Comparison of ENCODE assay signal across 9 mouse cellular contexts in the genomic region with DNA sequence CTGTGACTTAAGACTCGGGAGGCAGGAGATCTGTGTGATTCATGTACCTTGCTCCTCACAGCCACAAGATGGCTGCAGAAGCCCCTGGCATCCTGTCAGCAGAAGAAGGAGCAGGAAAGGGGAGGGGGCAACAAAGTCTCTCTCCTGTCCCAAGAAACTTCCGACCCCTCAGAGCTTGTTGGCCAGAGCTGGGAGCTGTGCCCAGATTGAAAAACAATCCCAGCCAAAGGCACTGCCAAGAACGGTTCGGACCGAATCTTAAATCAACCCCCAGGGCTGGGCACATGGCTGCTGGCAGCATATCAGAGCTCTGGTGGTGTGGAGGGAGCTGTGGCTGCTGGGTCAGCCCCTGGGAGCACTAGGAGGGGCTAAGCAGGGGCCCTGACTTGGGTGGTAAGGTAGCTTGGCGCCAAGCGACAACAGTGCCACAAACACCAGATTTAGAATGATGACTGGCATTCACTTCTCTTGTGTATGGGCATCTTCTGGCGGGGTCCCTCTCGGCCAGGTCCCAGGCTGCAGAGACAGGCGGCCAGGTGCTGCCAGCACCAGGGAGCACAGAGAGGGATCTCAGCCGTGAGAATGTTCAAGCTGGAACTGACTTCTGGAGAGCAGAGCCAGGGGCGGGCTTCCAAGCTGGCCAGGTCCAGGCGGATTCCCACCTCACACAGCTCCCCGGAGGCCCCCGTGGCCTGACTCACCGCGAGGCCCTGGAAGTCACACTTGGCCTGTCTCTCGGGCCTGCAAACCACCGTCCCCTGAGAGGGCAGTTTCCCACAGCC. TPM values are rescaled to one million over a fixed set of nuclear protein-coding genes. Genes with fewer than 3 reads are reported as not detected.
A peak's percentile ranks its signal among the peaks of the same experiment; 100 is the strongest.
DNase-seq lines count a peak whose midpoint lies in the region; ATAC-seq and TF ChIP-seq lines count a peak whose summit lies in the region.
"Had no signal": no experiment of that assay in that cellular context is flagged by ENCODE, and none has a peak within 500 bp of the region (broad histone marks: within the 10 kb centered on the region; RNA-seq: fewer than 3 reads in every experiment).

No protein-coding gene starts in this region.

- 0 out of 2 replicates have a peak, but pooled peaks have one; percentile 14 for ATAC-seq in kidney, postnatal 0 days (replicated peaks; ENCODE audit: low FRiP score, low read depth)
- no peak for ATAC-seq in kidney, embryonic 16.5 days (ENCODE audit: low FRiP score, low TSS enrichment)
- 0 out of 2 replicates have a peak, but pooled peaks have one; percentile 26 for ATAC-seq in heart, embryonic 16.5 days (replicated peaks; ENCODE audit: extremely low read depth, insufficient read depth, low FRiP score)

- no peaks in the 10 kb centered on the region for H3K4me1 ChIP-seq in kidney, postnatal 0 days (replicated peaks; ENCODE audit: insufficient read depth, low read length)
- H3K4me1 ChIP-seq in kidney, embryonic 16.5 days (ENCODE audit: insufficient read depth, low read length), result no peaks in the 10 kb centered on the region
- H3K4me1 ChIP-seq in heart, embryonic 16.5 days (ENCODE audit: control insufficient read depth, insufficient read depth, low read length), result peaks cover 12% of the 10 kb centered on the region
- H3K4me1 ChIP-seq: neural tube, embryonic 12.5 days had no signal

- WGBS in kidney, postnatal 0 days, result 54% methylated on average over 19 of the region's 19 CpGs
- 68% methylated on average over 19 of the region's 19 CpGs for WGBS in kidney, embryonic 16.5 days
- WGBS in heart, embryonic 16.5 days, result 48% methylated on average over 19 of the region's 19 CpGs

- H3K9me3 ChIP-seq in kidney, postnatal 0 days (replicated peaks; ENCODE audit: low read length), result no peaks in the 10 kb centered on the region
- H3K9me3 ChIP-seq in kidney, embryonic 16.5 days (ENCODE audit: low read length), result no peaks in the 10 kb centered on the region
- no peaks in the 10 kb centered on the region for H3K9me3 ChIP-seq in heart, embryonic 16.5 days (replicated peaks; ENCODE audit: control insufficient read depth, low read length)
- H3K9me3 ChIP-seq: neural tube, embryonic 12.5 days had no signal

- H3K4me2 ChIP-seq in kidney, postnatal 0 days (ENCODE audit: low read length), result no peak overlapping the region
- H3K4me2 ChIP-seq in kidney, embryonic 16.5 days (replicated peaks; ENCODE audit: low read depth, low read length), result no peak overlapping the region
- no peak overlapping the region for H3K4me2 ChIP-seq in heart, embryonic 16.5 days (ENCODE audit: low read depth, low read length)
- H3K4me2 ChIP-seq: neural tube, embryonic 12.5 days had no signal

- H3K27me3 ChIP-seq in kidney, postnatal 0 days (ENCODE audit: insufficient read depth, low read length), result no peaks in the 10 kb centered on the region
- H3K27me3 ChIP-seq in kidney, embryonic 16.5 days (ENCODE audit: insufficient read depth, low read length), result no peaks in the 10 kb centered on the region
- no peaks in the 10 kb centered on the region for H3K27me3 ChIP-seq in heart, embryonic 16.5 days (ENCODE audit: control insufficient read depth, insufficient read depth, low read length)

- H3K27ac ChIP-seq in kidney, postnatal 0 days, result no peak overlapping the region
- H3K27ac ChIP-seq in kidney, embryonic 16.5 days (ENCODE audit: low read length), result no peak overlapping the region
- H3K27ac ChIP-seq in heart, embryonic 16.5 days (ENCODE audit: low read length), result peak overlapping the region; percentile 4; the same call in 1 of the 2 replicates
- H3K27ac ChIP-seq: neural tube, embryonic 12.5 days had no signal

- peaks cover 28% of the 10 kb centered on the region for H3K36me3 ChIP-seq in kidney, postnatal 0 days (ENCODE audit: insufficient read depth, low read length)
- peaks cover 30% of the 10 kb centered on the region for H3K36me3 ChIP-seq in kidney, embryonic 16.5 days (ENCODE audit: insufficient read depth, low read length)
- H3K36me3 ChIP-seq in heart, embryonic 16.5 days (ENCODE audit: control insufficient read depth, insufficient read depth), result 0 out of 2 replicates have a peak, but pooled peaks cover 3% of the 10 kb centered on the region

- TF ChIP-seq CTCF in kidney, postnatal 0 days (IDR thresholded peaks at IDR 0.05; ENCODE audit: low read depth), result peak; percentile 12; the same call in 1 of the 2 replicates

- H3K9ac ChIP-seq in kidney, postnatal 0 days (ENCODE audit: low read depth, low read length), result no peak overlapping the region
- H3K9ac ChIP-seq in kidney, embryonic 16.5 days (replicated peaks; ENCODE audit: low read length), result no peak overlapping the region
- H3K9ac ChIP-seq in heart, embryonic 16.5 days (ENCODE audit: low read length), result peak overlapping the region; percentile 16; the same call in 1 of the 2 replicates
- H3K9ac ChIP-seq: neural tube, embryonic 12.5 days had no signal

- no peak overlapping the region for H3K4me3 ChIP-seq in kidney, postnatal 0 days (replicated peaks; ENCODE audit: low read depth, low read length)
- no peak overlapping the region for H3K4me3 ChIP-seq in kidney, embryonic 16.5 days (ENCODE audit: low read length)
- no peak overlapping the region for H3K4me3 ChIP-seq in heart, embryonic 16.5 days (ENCODE audit: low read length)
- H3K4me3 ChIP-seq: neural tube, embryonic 12.5 days had no signal

- no peak for DNase-seq in kidney, postnatal 0 days (ENCODE audit: low spot score)
- DNase-seq in MN1 (ENCODE audit: low spot score), result peak; percentile 67
- DNase-seq in brain, adult 2 months (ENCODE audit: low read depth, low spot score), result peak; percentile 50
- peak; percentile 45 for DNase-seq in right cerebral cortex, postnatal 4 days
- DNase-seq in yolk sac, embryonic 10.5 days (ENCODE audit: low spot score), result no peak
- no peak for DNase-seq in embryo, embryonic 11 days

RNA-seq across cellular contexts. Expression of a gene that starts 8.5 kb away (rescaled TPM):
- 13.6 and 14.6 TPM in 2 replicates for polyA plus RNA-seq in kidney, postnatal 0 days (2015; fragmentation: Nextera tagmentation; extraction: Ambion mirVana)
- polyA plus RNA-seq in kidney, embryonic 16.5 days (2015; fragmentation: Nextera tagmentation; extraction: Ambion mirVana), result 19.9 and 22.3 TPM in 2 replicates
- 10.2 and 10.7 TPM in 2 replicates for polyA plus RNA-seq in heart, embryonic 16.5 days (2015; fragmentation: Nextera tagmentation; extraction: Ambion mirVana)

RNA-seq across cellular contexts. Expression of a gene that starts 28.9 kb away (rescaled TPM):
- polyA plus RNA-seq in kidney, postnatal 0 days (2015; fragmentation: Nextera tagmentation; extraction: Ambion mirVana), result 19.1 and 19.5 TPM in 2 replicates
- 25.0 and 26.8 TPM in 2 replicates for polyA plus RNA-seq in kidney, embryonic 16.5 days (2015; fragmentation: Nextera tagmentation; extraction: Ambion mirVana)
- polyA plus RNA-seq in heart, embryonic 16.5 days (2015; fragmentation: Nextera tagmentation; extraction: Ambion mirVana), result 9.9 and 12.4 TPM in 2 replicates

RNA-seq across cellular contexts. Expression of a gene that starts 39.3 kb away (rescaled TPM):
- 3.0 and 3.5 TPM in 2 replicates for polyA plus RNA-seq in kidney, postnatal 0 days (2015; fragmentation: Nextera tagmentation; extraction: Ambion mirVana)
- polyA plus RNA-seq in kidney, embryonic 16.5 days (2015; fragmentation: Nextera tagmentation; extraction: Ambion mirVana), result 6.5 and 7.0 TPM in 2 replicates
- polyA plus RNA-seq in heart, embryonic 16.5 days (2015; fragmentation: Nextera tagmentation; extraction: Ambion mirVana), result 0.13 and 0.41 TPM in 2 replicates

RNA-seq across cellular contexts. Expression of a gene that starts 45.1 kb away (rescaled TPM):
- polyA plus RNA-seq in kidney, postnatal 0 days (2015; fragmentation: Nextera tagmentation; extraction: Ambion mirVana), result 31.3 and 33.7 TPM in 2 replicates
- polyA plus RNA-seq in kidney, embryonic 16.5 days (2015; fragmentation: Nextera tagmentation; extraction: Ambion mirVana), result 29.3 and 30.7 TPM in 2 replicates
- 3.2 and 17.8 TPM in 2 replicates for polyA plus RNA-seq in heart, embryonic 16.5 days (2015; fragmentation: Nextera tagmentation; extraction: Ambion mirVana)

RNA-seq across cellular contexts. Expression of a gene that starts 58.7 kb away (rescaled TPM):
- 140 TPM in 2 replicates for polyA plus RNA-seq in kidney, postnatal 0 days (2015; fragmentation: Nextera tagmentation; extraction: Ambion mirVana)
- 133 and 135 TPM in 2 replicates for polyA plus RNA-seq in kidney, embryonic 16.5 days (2015; fragmentation: Nextera tagmentation; extraction: Ambion mirVana)
- 122 and 129 TPM in 2 replicates for polyA plus RNA-seq in heart, embryonic 16.5 days (2015; fragmentation: Nextera tagmentation; extraction: Ambion mirVana)

Comparison
In these comparisons a context has a peak if more than half of its experiments do, and no peak if none do; other contexts are left out.
1. DNase-seq: peak in MN1 (single experiment), brain, adult 2 months (single experiment) and right cerebral cortex, postnatal 4 days (single experiment); none in kidney, postnatal 0 days (single experiment), yolk sac, embryonic 10.5 days (single experiment) and embryo, embryonic 11 days (single experiment).